Mouse (Mus musculus) adrenal gland, adult 2 months (tissue): ENCODE measurements at regions not wholly inside any gene's neighbourhood (a gene's known extent, or its start where the extent isn't known, plus 50 kb on each side); places are given as distances from the start of the nearest gene placed in this dataset.

Source experiments
- DNase-seq: peaks from one replicate; pipeline ENCODE4 v3.0.0; 2021

- DNase-seq = peak; percentile 56
Observed at GRCm38 (mm10) chr12:16189441-16189840, 372.7 kb upstream of the Trib2 start.

- no peak for DNase-seq
Observed at GRCm38 (mm10) chr12:16185976-16186515, 369.3 kb upstream of the Trib2 start.

- no peak for DNase-seq
Observed at GRCm38 (mm10) chr12:16185431-16185923, 368.8 kb upstream of the Trib2 start.

- no peak for DNase-seq
Observed at GRCm38 (mm10) chr12:16183055-16183454, 366.3 kb upstream of the Trib2 start.

GRCm38 (mm10) chr12:16181599-16181998 is 364.9 kb upstream of the Trib2 start:
- no peak for DNase-seq

- no peak for DNase-seq
Observed at GRCm38 (mm10) chr12:16179897-16180296, 363.2 kb upstream of the Trib2 start.

- no peak for DNase-seq
Observed at GRCm38 (mm10) chr12:16176326-16176725, 359.6 kb upstream of the Trib2 start.

- DNase-seq = no peak
Observed at GRCm38 (mm10) chr12:16172176-16172575, 355.5 kb upstream of the Trib2 start.

- DNase-seq = no peak
Observed at GRCm38 (mm10) chr12:16171636-16172035, 354.9 kb upstream of the Trib2 start.

- DNase-seq = no peak
Observed at GRCm38 (mm10) chr12:16169781-16170535, 353.2 kb upstream of the Trib2 start.

- no peak for DNase-seq
Observed at GRCm38 (mm10) chr12:16167793-16168343, 351.1 kb upstream of the Trib2 start.

- DNase-seq = no peak
Observed at GRCm38 (mm10) chr12:16165126-16165525, 348.4 kb upstream of the Trib2 start.

- peak; percentile 64 for DNase-seq
Observed at GRCm38 (mm10) chr12:16161947-16162346, 345.2 kb upstream of the Trib2 start.

- DNase-seq = peak; percentile 89
Observed at GRCm38 (mm10) chr12:16157896-16158295, 341.2 kb upstream of the Trib2 start.

GRCm38 (mm10) chr12:16155791-16156558 is 339.3 kb upstream of the Trib2 start:
- no peak for DNase-seq

GRCm38 (mm10) chr12:16154256-16154655 is 337.5 kb upstream of the Trib2 start:
- no peak for DNase-seq

- DNase-seq = no peak
Observed at GRCm38 (mm10) chr12:16152108-16152507, 335.4 kb upstream of the Trib2 start.

- peak; percentile 20 for DNase-seq
Observed at GRCm38 (mm10) chr12:16151170-16151702, 334.5 kb upstream of the Trib2 start.

- DNase-seq = no peak
Observed at GRCm38 (mm10) chr12:16146919-16147318, 330.2 kb upstream of the Trib2 start.

GRCm38 (mm10) chr12:16145621-16146020 is 328.9 kb upstream of the Trib2 start:
- DNase-seq = no peak

- no peak for DNase-seq
Observed at GRCm38 (mm10) chr12:16141193-16141592, 324.5 kb upstream of the Trib2 start.

GRCm38 (mm10) chr12:16140511-16141110 is 323.9 kb upstream of the Trib2 start:
- DNase-seq = no peak
